Mouse (Mus musculus) midbrain, embryonic 11.5 days (tissue): Measurements from ENCODE around the gene St5. TPM values are rescaled to one million over a fixed set of nuclear protein-coding genes. Genes with fewer than 3 reads are reported as not detected.

Experiments used
- ATAC-seq: fragments of 200-750 bp; cut with Nextera tagmentation; 2 replicates; pipeline ENCODE4 v1.8.0; 2017; ENCODE audit warnings: moderate TSS enrichment, moderate library complexity; ENCODE audit not compliant: low FRiP score
- DNase-seq: peaks from one replicate; pipeline ENCODE4 v3.0.0; 2015; ENCODE audit warnings: low spot score; ENCODE audit errors: missing footprints
- H3K27ac ChIP-seq: fragments of 300-500 bp; sonication (generic); 2 replicates; pipeline ENCODE4 v1.5.1; 2014; ENCODE audit warnings: low read depth, low read length
- H3K27me3 ChIP-seq: fragments of 300-500 bp; sonication (generic); 2 replicates; pipeline ENCODE4 v1.6.1; 2014; ENCODE audit warnings: mild to moderate bottlenecking, low read length, moderate library complexity, mixed read lengths; ENCODE audit not compliant: control insufficient read depth, insufficient read depth
- H3K36me3 ChIP-seq: fragments of 300-500 bp; sonication (generic); 2 replicates; pipeline ENCODE4 v1.6.1; 2014; ENCODE audit warnings: mild to moderate bottlenecking, low read length, moderate library complexity, mixed read lengths; ENCODE audit not compliant: control insufficient read depth, insufficient read depth
- H3K4me1 ChIP-seq: fragments of 300-500 bp; sonication (generic); 2 replicates; pipeline ENCODE4 v1.6.1; 2014; ENCODE audit warnings: low read length; ENCODE audit not compliant: control insufficient read depth, insufficient read depth
- H3K4me2 ChIP-seq: fragments of 300-500 bp; sonication (generic); 2 replicates; pipeline ENCODE4 v1.6.1; 2014; ENCODE audit warnings: mild to moderate bottlenecking, moderate library complexity
- H3K4me3 ChIP-seq: fragments of 300-500 bp; sonication (generic); 2 replicates; pipeline ENCODE4 v1.5.1; 2014; ENCODE audit warnings: low read depth, low read length
- H3K9ac ChIP-seq: fragments of 300-500 bp; sonication (generic); 2 replicates; pipeline ENCODE4 v1.6.1; 2014; ENCODE audit warnings: low read length
- H3K9me3 ChIP-seq: fragments of 300-500 bp; sonication (generic); 2 replicates; pipeline ENCODE4 v1.6.1; 2016; ENCODE audit warnings: low read length; ENCODE audit not compliant: control insufficient read depth
- WGBS: fragments of 180-500 bp; shearing (Covaris S2); extraction: QIAGEN DNeasy Blood & Tissue Kit; methylation state at CpG from one replicate; pipeline ENCODE4 v1.1.7; 2014; 5-methylcytosine and 5-hydroxymethylcytosine counted together
- polyA plus RNA-seq: library from polyadenylated mRNA; unstranded; fragments of >200 nt; fragmentation: Nextera tagmentation; extraction: Ambion mirVana; gene quantifications from 2 replicates; pipeline ENCODE4 v1.2.1, GENCODE M21; 2014

The St5 gene
- polyA plus RNA-seq, 1 experiment from 2014 or later = 37.9 TPM

DNA sequence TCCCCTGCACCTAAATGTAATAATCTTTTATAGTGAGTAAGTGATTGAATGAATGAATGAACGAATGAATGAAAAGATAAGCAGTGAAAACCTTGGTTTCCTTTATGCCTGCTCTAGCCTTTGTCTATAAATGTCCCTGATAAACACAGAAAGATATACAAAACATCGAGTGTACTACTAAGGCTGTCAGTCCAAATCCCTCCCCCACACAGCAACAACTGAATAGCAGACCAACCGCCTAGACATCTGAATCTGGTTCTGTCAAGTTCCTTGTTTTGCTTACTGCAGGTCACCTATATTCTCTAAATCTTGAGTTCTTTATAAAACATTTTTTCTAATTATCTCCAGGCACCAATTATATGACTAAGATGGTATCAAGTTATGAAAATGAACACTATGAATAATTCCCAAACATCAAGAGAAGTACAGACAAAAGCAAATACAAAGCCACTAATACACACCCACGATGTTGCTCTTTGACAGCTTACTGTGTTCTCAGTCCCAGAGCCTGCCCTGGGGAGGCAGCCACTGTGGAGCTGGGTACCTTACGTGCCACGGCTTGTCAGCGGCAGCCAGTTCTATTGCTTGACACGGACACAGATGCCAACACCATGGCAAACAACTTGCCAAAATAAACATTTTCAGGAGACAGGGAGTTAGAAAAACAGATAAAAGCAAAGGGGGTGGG, 141.8 kb downstream of the St5 start:
- Histone ChIP-seq H3K4me2 (no peak overlapping the region), H3K9ac (no peak overlapping the region), H3K4me1 (0 out of 2 replicates have a peak, but pooled peaks cover 5% of the 10 kb centered on the region), H3K4me3 (no peak overlapping the region), H3K36me3 (no peaks in the 10 kb centered on the region), H3K27me3 (no peaks in the 10 kb centered on the region), H3K9me3 (no peaks in the 10 kb centered on the region), H3K27ac (no peak overlapping the region)
- ATAC-seq = no peak
- peak; percentile 71 for DNase-seq
- 74% methylated on average over 8 of the region's 8 CpGs for WGBS

DNA sequence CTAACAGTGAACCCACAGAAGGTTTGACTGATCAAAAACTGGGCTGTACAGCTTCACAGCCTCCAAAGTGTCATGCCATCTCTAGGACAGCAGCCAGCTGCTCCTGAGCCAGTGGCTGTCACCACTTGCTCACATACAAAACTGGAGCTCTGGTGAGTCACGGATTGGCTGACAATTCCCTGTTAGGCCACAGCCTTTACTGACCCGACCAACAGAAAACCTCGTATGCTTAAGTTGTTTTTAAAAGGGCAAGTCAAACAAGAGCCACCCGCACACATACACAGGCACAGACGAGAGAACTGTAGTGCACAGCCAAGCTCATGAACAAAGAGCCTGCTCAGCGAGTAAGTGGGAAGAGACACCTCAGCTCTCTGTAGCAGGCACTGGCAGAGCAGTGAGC, 143.9 kb downstream of the St5 start:
- Histone ChIP-seq H3K27me3 (no peaks in the 10 kb centered on the region), H3K4me2 (no peak overlapping the region), H3K4me1 (0 out of 2 replicates have a peak, but pooled peaks cover 5% of the 10 kb centered on the region), H3K4me3 (no peak overlapping the region), H3K9ac (no peak overlapping the region; the same call in 1 of the 2 replicates), H3K27ac (no peak overlapping the region), H3K36me3 (no peaks in the 10 kb centered on the region), H3K9me3 (no peaks in the 10 kb centered on the region)
- DNase-seq = peak; percentile 70
- WGBS = 50% methylated on average over 6 of the region's 6 CpGs
- ATAC-seq = no peak

DNA sequence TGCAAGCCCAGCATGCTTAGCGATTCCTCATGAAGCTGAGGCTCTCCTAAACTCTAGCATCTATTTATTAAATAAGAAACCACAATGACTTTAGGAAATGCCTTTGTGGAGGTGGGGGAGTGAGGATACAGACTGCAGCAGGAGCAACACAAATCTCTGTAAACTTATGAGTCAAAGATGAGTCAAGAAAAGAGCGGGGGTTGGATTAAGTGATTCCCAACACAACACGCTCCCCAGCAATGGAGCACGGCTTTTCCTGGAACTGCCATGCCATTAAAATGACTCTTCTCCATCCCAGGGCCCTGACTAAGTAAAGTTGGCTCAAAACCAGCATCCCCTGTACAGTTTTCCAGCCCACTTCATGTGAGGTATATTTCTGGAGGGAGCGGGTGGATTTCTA, 156.7 kb downstream of the St5 start:
- no peak for ATAC-seq
- WGBS = 95% methylated on average over 5 of the region's 5 CpGs
- H3K36me3 ChIP-seq = no peaks in the 10 kb centered on the region
- no peaks in the 10 kb centered on the region for H3K9me3 ChIP-seq
- no peak overlapping the region for H3K4me2 ChIP-seq
- DNase-seq = peak; percentile 54
- H3K9ac ChIP-seq = no peak overlapping the region
- no peak overlapping the region for H3K4me3 ChIP-seq
- no peaks in the 10 kb centered on the region for H3K27me3 ChIP-seq
- no peaks in the 10 kb centered on the region for H3K4me1 ChIP-seq
- no peak overlapping the region for H3K27ac ChIP-seq

DNA sequence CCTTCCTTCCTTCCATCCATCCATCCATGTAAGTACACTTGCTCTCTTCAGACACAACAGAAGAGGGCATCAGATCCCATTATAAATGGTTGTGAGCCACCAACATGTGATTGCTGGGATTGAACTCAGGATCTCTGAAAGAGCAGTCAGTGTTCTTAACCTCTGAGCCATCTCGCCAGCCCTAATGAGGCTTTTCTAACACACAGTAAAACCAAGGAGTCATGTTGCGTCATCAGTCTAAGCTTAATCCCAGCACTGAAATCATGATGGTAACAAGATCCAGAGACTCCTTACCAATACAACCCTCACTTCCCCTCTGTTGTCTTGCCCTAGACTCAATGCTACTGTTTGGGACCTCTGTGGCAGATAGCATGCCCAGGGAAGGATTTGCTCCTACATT, 157.2 kb downstream of the St5 start:
- no peak for DNase-seq
- Histone ChIP-seq H3K4me1 (no peaks in the 10 kb centered on the region), H3K9me3 (no peaks in the 10 kb centered on the region), H3K4me2 (no peak overlapping the region), H3K27ac (no peak overlapping the region), H3K9ac (no peak overlapping the region), H3K27me3 (no peaks in the 10 kb centered on the region), H3K4me3 (no peak overlapping the region), H3K36me3 (no peaks in the 10 kb centered on the region)
- no peak for ATAC-seq
- WGBS = 93% methylated on average over 2 of the region's 2 CpGs

DNA sequence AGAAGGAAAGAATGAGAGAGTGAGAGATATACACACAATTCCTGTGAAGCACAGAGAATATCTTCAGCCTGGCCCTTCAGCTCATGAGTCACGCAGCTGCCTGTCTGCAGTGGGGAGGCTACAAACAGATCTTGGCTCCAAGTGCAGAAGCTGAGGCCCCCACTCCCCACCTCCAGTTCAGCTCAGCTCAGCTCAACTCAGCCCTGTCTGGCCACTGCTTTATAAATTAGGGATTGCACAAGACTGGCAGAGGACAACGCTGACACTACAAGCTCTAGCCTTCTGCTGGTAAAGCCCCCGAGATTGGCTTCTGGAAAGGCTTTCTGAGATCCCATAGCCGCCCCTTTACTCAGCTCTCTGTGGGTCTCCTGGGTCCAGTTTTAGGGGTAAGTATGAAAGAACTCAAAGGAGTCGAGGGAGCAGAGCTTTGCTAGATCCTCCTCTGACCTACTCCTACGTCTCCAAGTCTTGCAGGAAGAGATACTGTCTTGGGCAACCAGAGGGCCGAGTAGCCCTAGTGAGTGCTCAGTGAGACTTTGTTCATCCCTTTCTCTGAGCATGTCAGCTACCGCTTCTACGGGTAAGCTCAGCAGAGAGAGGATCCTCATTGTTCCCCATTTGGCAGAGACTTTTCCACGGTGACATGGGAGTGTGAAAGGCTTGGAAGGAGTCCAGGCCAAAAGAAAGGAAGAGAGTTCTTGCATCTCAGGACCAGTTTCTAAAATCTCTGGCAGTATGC, 158.0 kb downstream of the St5 start:
- no peak overlapping the region for H3K27ac ChIP-seq
- ATAC-seq (no peak), DNase-seq (peak; percentile 68)

DNA sequence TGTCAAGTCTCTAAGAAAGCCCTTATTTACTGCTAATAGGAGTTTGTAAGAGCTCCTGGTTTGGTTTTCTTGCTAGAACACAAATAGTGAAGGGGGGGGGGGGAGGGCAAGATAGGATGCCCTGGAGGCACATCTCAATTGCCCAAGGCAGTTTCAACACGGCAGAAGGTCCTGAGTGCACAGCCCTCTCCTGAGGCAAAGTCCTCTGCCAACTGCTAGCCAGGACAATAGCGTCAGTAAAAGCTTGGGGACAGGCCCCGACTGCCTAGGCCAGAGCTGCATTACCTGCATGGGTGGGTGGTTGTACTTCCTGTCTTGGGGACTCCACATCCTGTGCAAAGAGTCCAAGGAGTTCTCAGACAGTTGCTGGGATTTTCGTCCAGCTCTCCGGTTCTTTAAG, 158.6 kb downstream of the St5 start:
- DNase-seq = peak; percentile 60
- Histone ChIP-seq H3K36me3 (no peaks in the 10 kb centered on the region), H3K4me1 (no peaks in the 10 kb centered on the region), H3K27me3 (no peaks in the 10 kb centered on the region), H3K9ac (no peak overlapping the region), H3K27ac (no peak overlapping the region), H3K4me3 (no peak overlapping the region), H3K9me3 (no peaks in the 10 kb centered on the region), H3K4me2 (no peak overlapping the region)
- ATAC-seq = no peak
- WGBS = 80% methylated on average over 5 of the region's 5 CpGs

More for the DNA sequence above, 158.0 kb downstream of the St5 start:
- 83% methylated on average over 10 of the region's 10 CpGs for WGBS
- no peaks in the 10 kb centered on the region for H3K27me3 ChIP-seq
- H3K4me3 ChIP-seq = no peak overlapping the region
- no peaks in the 10 kb centered on the region for H3K9me3 ChIP-seq
- no peaks in the 10 kb centered on the region for H3K4me1 ChIP-seq
- H3K4me2 ChIP-seq = no peak overlapping the region
- no peak overlapping the region for H3K9ac ChIP-seq
- no peaks in the 10 kb centered on the region for H3K36me3 ChIP-seq

DNA sequence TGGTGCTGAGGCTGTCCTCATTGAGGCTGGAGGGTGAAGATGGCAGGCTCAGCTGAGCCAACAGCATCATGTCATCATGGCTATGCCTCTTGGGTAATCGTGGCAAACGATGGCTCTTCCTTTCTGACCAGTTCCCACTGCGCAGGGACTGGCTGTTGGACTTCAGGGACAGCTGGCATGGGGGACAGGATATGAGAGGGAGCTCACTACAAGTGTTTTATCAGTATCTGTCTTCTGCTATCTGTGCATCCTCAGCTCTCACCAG, 161.1 kb downstream of the St5 start:
- DNase-seq (peak; percentile 57), ATAC-seq (no peak)
- H3K4me2 ChIP-seq = no peak overlapping the region
- 96% methylated on average over 3 of the region's 3 CpGs for WGBS
- no peaks in the 10 kb centered on the region for H3K9me3 ChIP-seq
- H3K9ac ChIP-seq = no peak overlapping the region
- no peak overlapping the region for H3K27ac ChIP-seq
- no peak overlapping the region for H3K4me3 ChIP-seq
- no peaks in the 10 kb centered on the region for H3K27me3 ChIP-seq
- H3K4me1 ChIP-seq = no peaks in the 10 kb centered on the region
- H3K36me3 ChIP-seq = no peaks in the 10 kb centered on the region

DNA sequence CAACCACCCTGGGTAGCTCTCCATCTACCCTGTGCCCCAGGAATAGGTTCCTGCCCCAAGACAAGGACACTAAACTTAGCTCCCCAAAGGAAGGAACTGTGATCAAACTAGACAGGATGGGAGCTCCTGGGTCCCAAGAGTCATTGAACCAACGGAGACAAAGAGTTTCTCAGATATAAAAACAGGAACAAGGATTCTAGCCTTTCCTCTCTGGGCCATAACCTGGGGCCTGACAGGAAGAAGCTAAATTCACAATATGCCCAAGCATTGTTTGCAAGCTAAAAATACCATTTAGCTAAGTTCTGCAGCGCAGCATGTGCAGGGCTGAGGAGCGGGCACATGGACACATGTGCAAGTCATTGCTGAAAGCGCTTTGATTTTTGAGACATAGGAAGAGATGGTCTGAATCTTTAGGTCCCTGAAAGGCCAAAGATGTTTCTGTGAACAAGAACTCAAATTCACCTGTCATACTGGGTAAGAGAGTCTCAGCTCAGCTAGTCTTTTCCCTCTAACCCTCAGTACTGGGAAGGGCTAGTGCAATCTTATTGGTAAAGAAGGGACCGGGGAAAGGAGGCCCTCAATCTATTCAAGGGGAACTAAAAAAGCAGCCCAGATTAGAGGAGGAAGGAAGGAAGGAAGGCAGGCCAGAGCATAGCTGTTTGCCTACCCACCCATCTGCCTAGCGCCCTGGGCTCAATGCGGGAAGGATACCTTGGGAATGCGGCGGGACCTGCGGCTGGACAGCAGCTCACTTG, 161.6 kb downstream of the St5 start:
- Histone ChIP-seq H3K27ac (no peak overlapping the region), H3K4me3 (no peak overlapping the region), H3K9me3 (no peaks in the 10 kb centered on the region), H3K4me1 (no peaks in the 10 kb centered on the region), H3K36me3 (no peaks in the 10 kb centered on the region), H3K4me2 (no peak overlapping the region), H3K9ac (no peak overlapping the region), H3K27me3 (no peaks in the 10 kb centered on the region)
- WGBS = 88% methylated on average over 10 of the region's 10 CpGs
- ATAC-seq = no peak
- DNase-seq = peak; percentile 57

DNA sequence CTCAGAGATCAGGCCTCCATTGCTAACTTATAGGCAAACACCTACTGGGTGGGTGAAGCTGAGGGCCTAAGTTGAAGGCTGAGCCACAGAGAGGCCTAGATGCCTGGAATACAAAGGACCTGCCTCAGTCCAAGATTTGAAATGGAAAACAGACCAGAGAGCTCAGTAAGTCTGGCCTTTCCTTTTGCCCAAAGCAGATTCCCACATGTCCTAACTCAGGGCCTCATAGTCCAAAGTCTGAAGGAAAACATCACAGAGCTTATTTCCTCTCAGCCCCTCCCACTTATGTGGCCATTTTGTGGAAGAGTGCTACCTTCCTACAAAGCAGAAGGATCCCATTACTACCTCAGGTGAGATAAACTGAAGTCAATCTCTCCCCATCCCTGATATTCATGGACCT, 162.5 kb downstream of the St5 start:
- Histone ChIP-seq H3K27ac (no peak overlapping the region), H3K27me3 (no peaks in the 10 kb centered on the region), H3K4me1 (no peaks in the 10 kb centered on the region), H3K4me3 (no peak overlapping the region), H3K4me2 (no peak overlapping the region), H3K9ac (no peak overlapping the region), H3K9me3 (no peaks in the 10 kb centered on the region), H3K36me3 (no peaks in the 10 kb centered on the region)
- no peak for ATAC-seq
- peak; percentile 54 for DNase-seq
